Mouse (Mus musculus) heart, embryonic 10.5 days (tissue): ENCODE measurements around the gene L2hgdh. TPM values are rescaled to one million over a fixed set of nuclear protein-coding genes. Genes with fewer than 3 reads are reported as not detected.
"Not testable (repeated sequence)": the region's sequence is repeated elsewhere in the genome, so short reads cannot be mapped to it uniquely, and the experiment has no call there.

ENCODE experiments used
- DNase-seq: peaks from one replicate; pipeline ENCODE4 v3.0.0-alpha.2; 2017; ENCODE audit warnings: low spot score
- H3K27ac ChIP-seq: fragments of 300-500 bp; sonication (generic); 2 replicates; pipeline ENCODE4 v1.5.1; 2016; ENCODE audit warnings: mild to moderate bottlenecking
- H3K27me3 ChIP-seq: fragments of 300-500 bp; sonication (generic); 2 replicates; pipeline ENCODE4 v1.6.1; 2016; ENCODE audit warnings: mild to moderate bottlenecking; ENCODE audit not compliant: poor library complexity, insufficient read depth, severe bottlenecking
- H3K36me3 ChIP-seq: fragments of 300-500 bp; sonication (generic); 2 replicates; pipeline ENCODE4 v1.6.1; 2016; ENCODE audit warnings: mild to moderate bottlenecking, moderate library complexity
- H3K4me1 ChIP-seq: fragments of 300-500 bp; sonication (generic); 2 replicates; pipeline ENCODE4 v1.6.1; 2016; ENCODE audit warnings: mild to moderate bottlenecking
- H3K4me3 ChIP-seq: fragments of 300-500 bp; sonication (generic); 2 replicates; pipeline ENCODE4 v1.5.1; 2016; ENCODE audit warnings: mild to moderate bottlenecking, moderate library complexity
- H3K9me3 ChIP-seq: fragments of 300-500 bp; sonication (generic); 2 replicates; pipeline ENCODE4 v1.6.1; 2016; ENCODE audit warnings: mild to moderate bottlenecking, moderate library complexity
- WGBS: fragments of 180-500 bp; shearing (Covaris S2); methylation state at CpG from one replicate; pipeline ENCODE4 v1.1.7; 2016; 5-methylcytosine and 5-hydroxymethylcytosine counted together
- polyA plus RNA-seq: library from polyadenylated mRNA; unstranded; fragments of >200 nt; fragmentation: Nextera tagmentation; extraction: Ambion mirVana; gene quantifications from 2 replicates; pipeline ENCODE4 v1.2.1, GENCODE M21; 2016

L2hgdh gene
- polyA plus RNA-seq, 1 experiment from 2014 or later, result 17.8 TPM

- no peaks in the 10 kb centered on the region for H3K36me3 ChIP-seq
- H3K9me3 ChIP-seq, result no peaks in the 10 kb centered on the region
- peak overlapping the region; percentile 96 for H3K4me3 ChIP-seq
- H3K27ac ChIP-seq, result peak overlapping the region; percentile 97
- DNase-seq, result peak; percentile 84
- H3K4me1 ChIP-seq, result peaks cover 13% of the 10 kb centered on the region; the same call in 1 of the 2 replicates
- no peaks in the 10 kb centered on the region for H3K27me3 ChIP-seq
- under 1% methylated on average over 56 of the region's 56 CpGs for WGBS
Observed at GRCm38 (mm10) chr12:69680635-69681565, 43.8 kb downstream of the L2hgdh start.

- 79% methylated on average over 4 of the region's 4 CpGs for WGBS
Observed at GRCm38 (mm10) chr12:69676157-69676556, 48.5 kb downstream of the L2hgdh start.

GRCm38 (mm10) chr12:69674576-69675537 lies 49.8 kb downstream of the L2hgdh start:
- DNase-seq, result no peak
- H3K36me3 ChIP-seq, result no peaks in the 10 kb centered on the region
- H3K27ac ChIP-seq, result no peak overlapping the region
- 77% methylated on average over 10 of the region's 10 CpGs for WGBS
- no peaks in the 10 kb centered on the region for H3K27me3 ChIP-seq
- H3K4me3 ChIP-seq, result no peak overlapping the region
- H3K9me3 ChIP-seq, result no peaks in the 10 kb centered on the region
- peaks cover 11% of the 10 kb centered on the region; the same call in 1 of the 2 replicates for H3K4me1 ChIP-seq

More at GRCm38 (mm10) chr12:69676157-69676556, 48.5 kb downstream of the L2hgdh start:
- DNase-seq, result peak; percentile 72
- Histone ChIP-seq H3K9me3 (no peaks in the 10 kb centered on the region), H3K4me3 (no peak overlapping the region), H3K27ac (no peak overlapping the region), H3K36me3 (no peaks in the 10 kb centered on the region), H3K27me3 (no peaks in the 10 kb centered on the region), H3K4me1 (peaks cover 18% of the 10 kb centered on the region; the same call in 1 of the 2 replicates)

- Histone ChIP-seq H3K27ac (no peak overlapping the region), H3K27me3 (no peaks in the 10 kb centered on the region), H3K4me1 (peaks cover 10% of the 10 kb centered on the region; the same call in 1 of the 2 replicates), H3K9me3 (no peaks in the 10 kb centered on the region), H3K4me3 (no peak overlapping the region), H3K36me3 (no peaks in the 10 kb centered on the region)
- no peak for DNase-seq
- WGBS, result 97% methylated on average over 1 of the region's 1 CpGs
Observed at GRCm38 (mm10) chr12:69674176-69674575, 50.5 kb downstream of the L2hgdh start.

GRCm38 (mm10) chr12:69666721-69667120 lies 58.0 kb downstream of the L2hgdh start:
- no peaks in the 10 kb centered on the region for H3K9me3 ChIP-seq
- no peaks in the 10 kb centered on the region for H3K27me3 ChIP-seq
- H3K4me3 ChIP-seq, result no peak overlapping the region
- no peak for DNase-seq
- WGBS, result 92% methylated on average over 5 of the region's 5 CpGs
- no peak overlapping the region for H3K27ac ChIP-seq
- peaks cover 5% of the 10 kb centered on the region; the same call in 1 of the 2 replicates for H3K36me3 ChIP-seq
- no peaks in the 10 kb centered on the region for H3K4me1 ChIP-seq

GRCm38 (mm10) chr12:69661658-69662057 lies 63.0 kb downstream of the L2hgdh start:
- H3K4me1 ChIP-seq, result no peaks in the 10 kb centered on the region
- H3K27ac ChIP-seq, result no peak overlapping the region
- no peaks in the 10 kb centered on the region for H3K9me3 ChIP-seq
- WGBS, result 89% methylated on average over 5 of the region's 5 CpGs
- H3K36me3 ChIP-seq, result peaks cover 8% of the 10 kb centered on the region; the same call in 1 of the 2 replicates
- no peaks in the 10 kb centered on the region for H3K27me3 ChIP-seq
- no peak for DNase-seq
- no peak overlapping the region for H3K4me3 ChIP-seq

- peak; percentile 82 for DNase-seq
Observed at GRCm38 (mm10) chr12:69653973-69654372, 70.7 kb downstream of the L2hgdh start.

GRCm38 (mm10) chr12:69649511-69649910 lies 75.2 kb downstream of the L2hgdh start:
- H3K4me1 ChIP-seq, result 0 out of 2 replicates have a peak, but pooled peaks cover 3% of the 10 kb centered on the region
- peaks cover 3% of the 10 kb centered on the region; the same call in 1 of the 2 replicates for H3K9me3 ChIP-seq
- no peak overlapping the region for H3K4me3 ChIP-seq
- 90% methylated on average over 8 of the region's 8 CpGs for WGBS
- no peak overlapping the region for H3K27ac ChIP-seq
- H3K27me3 ChIP-seq, result no peaks in the 10 kb centered on the region
- H3K36me3 ChIP-seq, result peaks cover 46% of the 10 kb centered on the region
- DNase-seq, result no peak

More at GRCm38 (mm10) chr12:69653973-69654372, 70.7 kb downstream of the L2hgdh start:
- not testable (repeated sequence) for H3K4me1 ChIP-seq, H3K27me3 ChIP-seq, H3K9me3 ChIP-seq, H3K4me3 ChIP-seq, H3K27ac ChIP-seq
- peaks cover 27% of the 10 kb centered on the region for H3K36me3 ChIP-seq

- whole genome bisulfite sequencing, result 74% methylated on average over 8 of the region's 8 CpGs
- no peaks in the 10 kb centered on the region for H3K27me3 ChIP-seq
- H3K27ac ChIP-seq, result no peak overlapping the region
- H3K9me3 ChIP-seq, result no peaks in the 10 kb centered on the region
- H3K4me1 ChIP-seq, result 0 out of 2 replicates have a peak, but pooled peaks cover 3% of the 10 kb centered on the region
- H3K36me3 ChIP-seq, result peaks cover 31% of the 10 kb centered on the region; the same call in 1 of the 2 replicates
- no peak for DNase-seq
- no peak overlapping the region for H3K4me3 ChIP-seq
Observed at GRCm38 (mm10) chr12:69645821-69646616, 78.7 kb downstream of the L2hgdh start.

GRCm38 (mm10) chr12:69644877-69645276 lies 79.8 kb downstream of the L2hgdh start:
- 83% methylated on average over 3 of the region's 3 CpGs for WGBS
- Histone ChIP-seq H3K27ac (no peak overlapping the region), H3K36me3 (peaks cover 33% of the 10 kb centered on the region), H3K4me1 (0 out of 2 replicates have a peak, but pooled peaks cover 3% of the 10 kb centered on the region), H3K4me3 (no peak overlapping the region), H3K9me3 (no peaks in the 10 kb centered on the region), H3K27me3 (no peaks in the 10 kb centered on the region)
- DNase-seq, result no peak

- Histone ChIP-seq H3K27me3 (no peaks in the 10 kb centered on the region), H3K36me3 (peaks cover 40% of the 10 kb centered on the region), H3K9me3 (no peaks in the 10 kb centered on the region), H3K4me1 (0 out of 2 replicates have a peak, but pooled peaks cover 3% of the 10 kb centered on the region), H3K4me3 (no peak overlapping the region), H3K27ac (no peak overlapping the region)
- whole genome bisulfite sequencing, result 83% methylated on average over 5 of the region's 5 CpGs
- no peak for DNase-seq
Observed at GRCm38 (mm10) chr12:69642877-69643276, 81.8 kb downstream of the L2hgdh start.
